Mouse (Mus musculus) intestine, embryonic 16.5 days (tissue): ENCODE measurements around the gene Lysmd3. TPM values are rescaled to one million over a fixed set of nuclear protein-coding genes. Genes with fewer than 3 reads are reported as not detected.

Experiments
- ATAC-seq: fragments of 200-750 bp; cut with Nextera tagmentation; 2 replicates; pipeline ENCODE4 v1.8.0; 2017; ENCODE audit warnings: moderate TSS enrichment, moderate library complexity
- H3K27ac ChIP-seq: fragments of 300-500 bp; sonication (generic); 2 replicates; pipeline ENCODE4 v1.5.1; 2014; ENCODE audit warnings: mild to moderate bottlenecking, low read length
- H3K27me3 ChIP-seq: fragments of 300-500 bp; sonication (generic); replicated peaks from 2 replicates; pipeline ENCODE4 v1.6.1; 2014; ENCODE audit warnings: low read length, control low read depth, mixed read lengths; ENCODE audit not compliant: control insufficient read depth, insufficient read depth
- H3K36me3 ChIP-seq: fragments of 300-500 bp; sonication (generic); 2 replicates; pipeline ENCODE4 v1.6.1; 2014; ENCODE audit warnings: low read length, control low read depth; ENCODE audit not compliant: control insufficient read depth, insufficient read depth
- H3K4me1 ChIP-seq: fragments of 300-500 bp; sonication (generic); 2 replicates; pipeline ENCODE4 v1.6.1; 2014; ENCODE audit warnings: low read length, control low read depth, mixed read lengths; ENCODE audit not compliant: control insufficient read depth, insufficient read depth
- H3K4me2 ChIP-seq: fragments of 300-500 bp; sonication (generic); 2 replicates; pipeline ENCODE4 v1.6.1; 2014; ENCODE audit warnings: low read depth, low read length, control low read depth
- H3K4me3 ChIP-seq: fragments of 300-500 bp; sonication (generic); 2 replicates; pipeline ENCODE4 v1.5.1; 2014; ENCODE audit warnings: mild to moderate bottlenecking, low read length
- H3K9ac ChIP-seq: fragments of 300-500 bp; sonication (generic); 2 replicates; pipeline ENCODE4 v1.6.1; 2014; ENCODE audit warnings: low read depth, low read length
- H3K9me3 ChIP-seq: fragments of 300-500 bp; sonication (generic); 2 replicates; pipeline ENCODE4 v1.6.1; 2016; ENCODE audit warnings: low read length, control low read depth; ENCODE audit not compliant: control insufficient read depth
- WGBS: fragments of 180-500 bp; shearing (Covaris S2); extraction: QIAGEN DNeasy Blood & Tissue Kit; methylation state at CpG from one replicate; pipeline ENCODE4 v1.1.7; 2014; 5-methylcytosine and 5-hydroxymethylcytosine counted together
- polyA plus RNA-seq: library from polyadenylated mRNA; unstranded; fragments of >200 nt; fragmentation: Nextera tagmentation; extraction: Ambion mirVana; gene quantifications from 2 replicates; pipeline ENCODE4 v1.2.1, GENCODE M21; 2015

Lysmd3 gene
- polyA plus RNA-seq, 1 experiment from 2014 or later = 23.7 TPM

DNA sequence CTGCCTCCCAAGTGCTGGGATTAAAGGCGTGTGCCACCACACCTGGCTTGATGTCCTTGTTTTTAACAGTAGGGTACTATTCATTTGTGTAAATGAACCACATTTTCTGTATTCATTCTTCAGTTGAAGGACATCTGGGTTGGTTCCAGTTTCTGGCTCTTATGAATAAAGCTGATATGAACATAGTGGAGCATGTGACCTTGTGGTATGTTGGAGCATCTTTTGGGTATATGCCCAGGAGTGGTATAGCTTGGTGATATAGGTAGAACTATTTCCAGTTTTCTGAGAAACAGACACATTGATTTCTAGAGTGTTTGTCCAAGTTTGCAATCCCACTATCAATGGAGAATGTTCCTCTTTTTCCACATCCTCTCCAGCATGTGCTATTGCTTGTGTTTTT, 56.4 kb downstream of the Lysmd3 start:
- no peak overlapping the region for H3K27ac ChIP-seq
- no peaks in the 10 kb centered on the region for H3K9me3 ChIP-seq
- WGBS = 88% methylated on average over 1 of the region's 1 CpGs
- H3K27me3 ChIP-seq = no peaks in the 10 kb centered on the region
- no peak overlapping the region for H3K9ac ChIP-seq
- H3K36me3 ChIP-seq = no peaks in the 10 kb centered on the region
- H3K4me1 ChIP-seq = peaks cover 12% of the 10 kb centered on the region
- no peak for ATAC-seq
- no peak overlapping the region for H3K4me3 ChIP-seq
- H3K4me2 ChIP-seq = no peak overlapping the region

Other genes starting within 250 kb of the Lysmd3 start
- 0.56 and 0.73 TPM in 2 replicates for gene Adgrv1, start 24.5 kb upstream of the Lysmd3 start, polyA plus RNA-seq
- 11.9 and 15.2 TPM in 2 replicates for gene Polr3g, start 53.4 kb downstream of the Lysmd3 start, polyA plus RNA-seq
- gene Mblac2, start 53.7 kb downstream of the Lysmd3 start, polyA plus RNA-seq = 8.8 and 8.9 TPM in 2 replicates
- 142 and 164 TPM in 2 replicates for gene Cetn3, start 125.4 kb downstream of the Lysmd3 start, polyA plus RNA-seq